Mouse (Mus musculus): ENCODE results near the gene Matk.

DNA sequence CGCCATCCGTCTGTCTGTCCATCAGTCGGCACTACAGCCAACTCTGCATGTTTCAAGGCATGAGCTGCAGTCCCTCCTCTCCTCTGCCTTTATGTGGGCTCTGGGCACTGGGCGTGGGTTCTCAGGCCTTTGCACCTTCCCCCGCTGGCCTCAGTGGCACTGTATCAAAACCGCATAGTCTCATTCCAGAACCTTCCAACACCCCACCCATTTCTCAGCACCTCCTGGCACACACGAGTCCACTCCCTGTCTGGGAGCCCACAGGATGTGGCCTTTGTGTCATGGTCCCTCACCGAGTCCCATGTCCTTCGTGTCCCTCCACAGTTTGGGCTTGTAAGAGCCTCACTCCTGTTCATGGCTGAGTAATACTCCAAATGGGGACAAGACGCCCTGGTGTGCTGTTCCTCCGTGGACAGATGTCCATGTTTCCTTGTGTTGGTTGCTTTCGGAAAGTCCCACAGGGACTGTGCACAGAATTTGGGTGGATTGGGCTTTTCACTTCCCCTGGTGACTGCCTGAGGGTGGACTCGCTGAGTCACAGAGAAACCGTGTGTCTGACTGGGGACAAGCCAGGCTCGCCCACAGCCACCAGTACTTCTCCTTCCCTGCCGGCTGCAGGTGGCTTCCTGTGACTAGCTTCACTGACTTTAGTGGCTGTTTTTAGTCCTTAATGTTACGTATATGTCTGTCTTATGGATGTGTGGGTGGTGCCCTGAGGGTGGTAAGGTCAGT, 45.8 kb downstream of the Matk start:
- no peak for TF ChIP-seq CTCF (IDR thresholded peaks at IDR 0.05; ENCODE audit: insufficient read depth, low read length)
- TF ChIP-seq POLR2A (IDR thresholded peaks at IDR 0.05; ENCODE audit: borderline replicate concordance, extremely low read depth, low read depth, low read length) = no peak

Measured in lung, adult 2 months (tissue).